Mouse (Mus musculus) stomach, embryonic 14.5 days (tissue): ENCODE measurements around the gene Padi1. TPM values are rescaled to one million over a fixed set of nuclear protein-coding genes. Genes with fewer than 3 reads are reported as not detected.

Source experiments
- ATAC-seq: fragments of 200-750 bp; cut with Nextera tagmentation; 2 replicates; pipeline ENCODE4 v1.8.0; 2017; ENCODE audit warnings: low read depth, moderate TSS enrichment; ENCODE audit not compliant: insufficient number of reproducible peaks, insufficient read depth, low FRiP score
- H3K27ac ChIP-seq: fragments of 300-500 bp; sonication (generic); 2 replicates; pipeline ENCODE4 v1.5.1; 2014; ENCODE audit warnings: mild to moderate bottlenecking, low read length, moderate library complexity, mixed read lengths
- H3K27me3 ChIP-seq: fragments of 300-500 bp; sonication (generic); 2 replicates; pipeline ENCODE4 v1.6.1; 2014; ENCODE audit warnings: low read length, control low read depth, mixed read lengths; ENCODE audit not compliant: control insufficient read depth, insufficient read depth
- H3K36me3 ChIP-seq: fragments of 300-500 bp; sonication (generic); 2 replicates; pipeline ENCODE4 v1.6.1; 2014; ENCODE audit warnings: mild to moderate bottlenecking, control low read depth, low read length, moderate library complexity, mixed read lengths; ENCODE audit not compliant: control insufficient read depth, insufficient read depth
- H3K4me1 ChIP-seq: fragments of 300-500 bp; sonication (generic); 2 replicates; pipeline ENCODE4 v1.6.1; 2014; ENCODE audit warnings: low read length, control low read depth, mixed read lengths; ENCODE audit not compliant: control insufficient read depth, insufficient read depth
- H3K4me2 ChIP-seq: fragments of 300-500 bp; sonication (generic); replicated peaks from 2 replicates; pipeline ENCODE4 v1.6.1; 2014; ENCODE audit warnings: low read depth, low read length, control low read depth
- H3K4me3 ChIP-seq: fragments of 300-500 bp; sonication (generic); 2 replicates; pipeline ENCODE4 v1.5.1; 2014; ENCODE audit warnings: low read depth, low read length, control low read depth
- H3K9ac ChIP-seq: fragments of 300-500 bp; sonication (generic); replicated peaks from 2 replicates; pipeline ENCODE4 v1.6.1; 2014; ENCODE audit warnings: low read depth, mild to moderate bottlenecking, control low read depth, low read length, moderate library complexity, mixed read lengths
- H3K9me3 ChIP-seq: fragments of 300-500 bp; sonication (generic); 2 replicates; pipeline ENCODE4 v1.6.1; 2016; ENCODE audit warnings: low read depth, low read length, control low read depth; ENCODE audit not compliant: control insufficient read depth
- WGBS: fragments of 180-500 bp; shearing (Covaris S2); extraction: QIAGEN DNeasy Blood & Tissue Kit; methylation state at CpG from one replicate; pipeline ENCODE4 v1.1.7; 2014; 5-methylcytosine and 5-hydroxymethylcytosine counted together
- polyA plus RNA-seq: library from polyadenylated mRNA; unstranded; fragments of >200 nt; fragmentation: Nextera tagmentation; extraction: Ambion mirVana; gene quantifications from 2 replicates; pipeline ENCODE4 v1.2.1, GENCODE M21; 2014

Gene Padi1
- polyA plus RNA-seq, 1 experiment from 2014 or later, result 0.13 TPM

DNA sequence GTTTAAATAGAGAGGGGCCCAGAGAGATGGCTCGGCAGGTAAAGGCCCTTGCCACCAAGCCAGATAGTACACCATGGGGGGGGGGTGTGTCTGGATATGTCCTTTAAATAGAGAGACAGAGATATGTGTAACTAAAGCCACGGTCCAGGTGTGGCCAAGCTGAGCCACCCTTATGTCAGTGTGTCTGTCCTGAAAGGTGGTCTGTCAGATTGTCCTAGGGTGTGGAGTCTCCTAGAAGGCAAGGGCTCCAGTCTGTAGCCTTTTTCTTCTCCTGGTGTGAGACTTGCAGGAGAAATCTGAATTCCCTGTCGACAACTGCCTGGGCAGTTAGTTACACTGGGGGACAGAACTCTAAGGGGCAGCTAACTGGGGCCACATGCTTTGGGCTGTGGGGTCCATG, 34.6 kb upstream of the Padi1 start:
- 69% methylated on average over 3 of the region's 3 CpGs for WGBS
- Histone ChIP-seq H3K36me3 (no peaks in the 10 kb centered on the region), H3K9me3 (no peaks in the 10 kb centered on the region), H3K27ac (no peak overlapping the region), H3K27me3 (no peaks in the 10 kb centered on the region), H3K4me2 (no peak overlapping the region), H3K4me1 (no peaks in the 10 kb centered on the region), H3K4me3 (no peak overlapping the region), H3K9ac (no peak overlapping the region)
- ATAC-seq, result no peak

- Histone ChIP-seq H3K9me3 (no peaks in the 10 kb centered on the region), H3K27me3 (no peaks in the 10 kb centered on the region), H3K9ac (no peak overlapping the region), H3K4me2 (no peak overlapping the region), H3K4me1 (no peaks in the 10 kb centered on the region), H3K27ac (no peak overlapping the region), H3K36me3 (no peaks in the 10 kb centered on the region), H3K4me3 (no peak overlapping the region)
- ATAC-seq, result no peak
- WGBS, result 66% methylated on average over 4 of the region's 4 CpGs
These were observed 34.2 kb upstream of the Padi1 start for GRCm38 (mm10) chr4:140879739-140880138.

GRCm38 (mm10) chr4:140879116-140879515, 33.5 kb upstream of the Padi1 start:
- WGBS, result 89% methylated on average over 6 of the region's 6 CpGs
- Histone ChIP-seq H3K9me3 (no peaks in the 10 kb centered on the region), H3K27ac (no peak overlapping the region), H3K4me2 (no peak overlapping the region), H3K4me1 (no peaks in the 10 kb centered on the region), H3K4me3 (no peak overlapping the region), H3K9ac (no peak overlapping the region), H3K36me3 (no peaks in the 10 kb centered on the region), H3K27me3 (no peaks in the 10 kb centered on the region)
- no peak for ATAC-seq

GRCm38 (mm10) chr4:140878655-140879054, 33.1 kb upstream of the Padi1 start:
- no peak for ATAC-seq
- no peaks in the 10 kb centered on the region for H3K36me3 ChIP-seq
- no peak overlapping the region for H3K27ac ChIP-seq
- no peaks in the 10 kb centered on the region for H3K9me3 ChIP-seq
- 87% methylated on average over 9 of the region's 9 CpGs for WGBS
- no peaks in the 10 kb centered on the region for H3K27me3 ChIP-seq
- no peak overlapping the region for H3K9ac ChIP-seq
- H3K4me1 ChIP-seq, result no peaks in the 10 kb centered on the region
- no peak overlapping the region for H3K4me3 ChIP-seq
- no peak overlapping the region for H3K4me2 ChIP-seq

DNA sequence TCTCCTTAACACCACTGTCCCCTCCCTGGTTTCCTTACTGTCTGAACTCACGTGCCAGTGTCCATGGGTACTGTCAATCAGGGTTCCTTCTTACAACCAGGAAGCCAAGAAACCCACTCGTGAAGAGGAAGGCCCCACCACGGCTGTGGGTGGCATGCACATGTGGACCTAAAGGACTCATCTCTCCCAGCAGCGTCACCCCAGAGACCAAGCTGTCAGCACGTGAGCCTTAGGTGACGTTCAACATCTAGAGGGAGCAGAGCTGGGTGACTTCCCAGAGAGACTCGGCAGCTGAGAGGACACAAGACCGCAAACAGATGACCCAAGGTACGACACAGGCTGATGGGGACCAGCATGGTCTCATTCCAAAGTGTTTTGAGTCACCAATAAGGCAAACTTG, 31.9 kb upstream of the Padi1 start:
- no peak overlapping the region for H3K9ac ChIP-seq
- no peaks in the 10 kb centered on the region for H3K4me1 ChIP-seq
- no peak for ATAC-seq
- WGBS, result 76% methylated on average over 9 of the region's 9 CpGs
- 0 out of 2 replicates have a peak, but pooled peaks cover 4% of the 10 kb centered on the region for H3K9me3 ChIP-seq
- no peak overlapping the region for H3K4me3 ChIP-seq
- no peak overlapping the region for H3K4me2 ChIP-seq
- no peak overlapping the region for H3K27ac ChIP-seq
- no peaks in the 10 kb centered on the region for H3K27me3 ChIP-seq
- no peaks in the 10 kb centered on the region for H3K36me3 ChIP-seq

DNA sequence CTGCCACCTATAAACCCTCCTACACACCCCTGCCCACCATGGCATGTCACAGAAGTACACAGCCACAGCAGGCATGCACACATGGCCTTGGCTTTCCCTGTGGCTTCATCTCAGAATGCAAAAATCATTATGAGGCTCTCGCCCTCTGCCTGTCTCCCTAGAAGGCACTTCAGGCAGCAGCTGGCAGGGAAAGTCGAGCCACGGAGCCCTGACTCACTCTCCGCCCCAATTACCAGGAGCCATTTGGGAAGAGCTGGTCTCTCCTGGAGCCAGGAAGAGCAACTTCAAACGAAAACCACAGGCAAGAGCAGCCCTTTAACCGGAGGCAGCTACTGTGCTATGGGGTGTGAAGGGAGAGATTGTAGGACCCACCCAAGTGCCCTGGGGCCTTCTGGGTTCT, 31.1 kb upstream of the Padi1 start:
- Histone ChIP-seq H3K4me2 (no peak overlapping the region), H3K27ac (no peak overlapping the region), H3K36me3 (no peaks in the 10 kb centered on the region), H3K9ac (no peak overlapping the region), H3K9me3 (0 out of 2 replicates have a peak, but pooled peaks cover 4% of the 10 kb centered on the region), H3K4me3 (no peak overlapping the region), H3K27me3 (no peaks in the 10 kb centered on the region), H3K4me1 (no peaks in the 10 kb centered on the region)
- ATAC-seq, result no peak
- 46% methylated on average over 6 of the region's 6 CpGs for WGBS

GRCm38 (mm10) chr4:140876161-140876560, 30.6 kb upstream of the Padi1 start:
- H3K4me1 ChIP-seq, result no peaks in the 10 kb centered on the region
- H3K4me2 ChIP-seq, result no peak overlapping the region
- H3K36me3 ChIP-seq, result no peaks in the 10 kb centered on the region
- no peak for ATAC-seq
- H3K4me3 ChIP-seq, result no peak overlapping the region
- 82% methylated on average over 8 of the region's 8 CpGs for WGBS
- H3K9ac ChIP-seq, result no peak overlapping the region
- no peaks in the 10 kb centered on the region for H3K27me3 ChIP-seq
- no peak overlapping the region for H3K27ac ChIP-seq
- 0 out of 2 replicates have a peak, but pooled peaks cover 4% of the 10 kb centered on the region for H3K9me3 ChIP-seq

- 0 out of 2 replicates have a peak, but pooled peaks cover 4% of the 10 kb centered on the region for H3K9me3 ChIP-seq
- H3K4me2 ChIP-seq, result no peak overlapping the region
- peaks cover 8% of the 10 kb centered on the region; the same call in 1 of the 2 replicates for H3K4me1 ChIP-seq
- no peak overlapping the region for H3K27ac ChIP-seq
- H3K36me3 ChIP-seq, result no peaks in the 10 kb centered on the region
- H3K27me3 ChIP-seq, result no peaks in the 10 kb centered on the region
- H3K9ac ChIP-seq, result no peak overlapping the region
- WGBS, result 36% methylated on average over 11 of the region's 11 CpGs
- ATAC-seq, result no peak
- H3K4me3 ChIP-seq, result no peak overlapping the region
These were observed 27.4 kb upstream of the Padi1 start for GRCm38 (mm10) chr4:140873011-140873410.

- no peaks in the 10 kb centered on the region for H3K27me3 ChIP-seq
- 49% methylated on average over 5 of the region's 5 CpGs for WGBS
- H3K9me3 ChIP-seq, result 0 out of 2 replicates have a peak, but pooled peaks cover 4% of the 10 kb centered on the region
- no peaks in the 10 kb centered on the region for H3K36me3 ChIP-seq
- ATAC-seq, result no peak
- H3K4me1 ChIP-seq, result peaks cover 8% of the 10 kb centered on the region; the same call in 1 of the 2 replicates
- no peak overlapping the region for H3K9ac ChIP-seq
- H3K4me3 ChIP-seq, result no peak overlapping the region
- no peak overlapping the region for H3K27ac ChIP-seq
- no peak overlapping the region for H3K4me2 ChIP-seq
These were observed 27.1 kb upstream of the Padi1 start for GRCm38 (mm10) chr4:140872686-140872992.
